Mouse (Mus musculus) kidney, adult 2 months (tissue): Measurements from ENCODE around the gene Fars2.

ENCODE experiments used
- CTCF ChIP-seq: fragments of 200-500 bp; conservative IDR thresholded peaks from 2 replicates; pipeline ENCODE4 v1.5.1; 2011; ENCODE audit warnings: low read depth, mild to moderate bottlenecking, control low read depth, low read length, moderate library complexity, mixed read lengths; ENCODE audit not compliant: insufficient read depth, insufficient read length
- POLR2A ChIP-seq: fragments of 200-500 bp; IDR thresholded peaks from one replicate; pipeline ENCODE4 v1.6.1; 2011; ENCODE audit warnings: low read depth, low read length, control low read depth

DNA sequence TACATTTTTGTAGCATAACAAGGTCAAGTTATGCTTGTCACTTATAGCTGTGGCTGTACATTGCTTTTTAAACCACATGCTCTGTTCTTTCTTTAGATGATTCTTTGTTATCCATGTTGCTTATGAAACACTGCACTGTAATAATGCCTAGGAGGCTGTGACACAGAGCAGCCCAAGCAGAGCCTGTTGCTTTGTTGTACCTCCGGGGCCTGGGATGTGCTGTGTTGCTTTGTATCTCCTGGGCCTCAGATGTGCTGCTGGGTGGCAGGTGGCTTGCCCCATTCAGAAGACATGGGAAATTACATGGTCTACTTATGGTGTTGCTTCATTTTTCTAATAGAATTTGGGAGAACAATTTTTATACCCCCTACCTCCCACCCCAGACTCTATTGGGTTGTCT is 166.9 kb downstream of the Fars2 start:
- TF ChIP-seq CTCF (no peak), POLR2A (no peak)
